Mouse (Mus musculus) left cerebral cortex, adult 9 months (tissue): ENCODE data around the gene Tm9sf4.

Experiments
- DNase-seq, 2 experiments: peaks; one replicate each; pipeline ENCODE4 v3.0.0; 2022; ENCODE audit warnings: low spot score in 2 of 2

The Tm9sf4 gene

DNA sequence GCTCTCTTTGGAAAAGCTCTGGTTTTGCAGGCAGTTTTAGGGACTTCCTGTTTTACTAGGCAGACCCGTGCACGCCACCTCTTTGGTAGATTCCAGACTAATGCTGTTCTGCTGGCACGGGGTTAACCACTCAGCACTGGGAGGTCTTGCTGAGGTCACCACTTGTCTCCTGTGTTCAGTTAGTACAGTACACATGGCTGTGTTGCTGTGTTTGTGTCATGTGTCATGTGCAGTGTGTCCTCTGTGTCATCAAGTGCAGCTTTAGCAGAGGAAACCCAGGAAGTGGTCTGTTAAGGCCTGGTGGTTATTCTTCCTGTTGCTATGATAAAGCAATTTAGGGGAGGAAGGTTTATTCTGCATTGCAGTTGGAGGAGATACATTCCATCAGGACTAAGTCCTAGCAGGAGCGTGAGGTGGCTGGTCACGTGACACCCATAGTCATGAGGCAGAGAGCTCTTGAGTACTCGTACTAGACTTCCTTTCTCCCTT lies 53.7 kb downstream of the Tm9sf4 start:
- no peak for DNase-seq

- no peak for DNase-seq
Measured at GRCm38 (mm10) chr2:153215421-153215820, 54.3 kb downstream of the Tm9sf4 start.

GRCm38 (mm10) chr2:153217826-153218340 lies 56.8 kb downstream of the Tm9sf4 start:
- DNase-seq = no peak

- no peak for DNase-seq
Measured at GRCm38 (mm10) chr2:153218516-153218915, 57.4 kb downstream of the Tm9sf4 start.

DNA sequence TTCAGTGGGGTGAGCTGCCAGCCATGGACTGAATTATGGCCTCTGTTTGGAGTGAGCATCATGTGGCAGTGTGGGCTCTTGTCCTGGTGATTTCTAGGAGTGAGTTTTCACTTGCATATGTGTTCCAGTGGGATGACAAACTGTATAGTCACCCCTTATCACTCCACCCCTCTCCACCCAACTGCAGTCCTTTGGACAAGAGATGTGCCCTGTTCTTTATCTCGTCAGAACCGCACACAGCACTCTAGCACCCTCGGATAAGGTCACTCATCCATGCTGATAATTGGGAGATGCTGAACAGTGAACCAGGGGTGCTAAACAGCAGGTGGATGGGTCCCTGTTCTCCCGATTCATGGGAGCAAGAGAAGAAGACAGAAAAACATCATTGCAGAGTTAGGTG lies 60.5 kb downstream of the Tm9sf4 start:
- no peak for DNase-seq

DNA sequence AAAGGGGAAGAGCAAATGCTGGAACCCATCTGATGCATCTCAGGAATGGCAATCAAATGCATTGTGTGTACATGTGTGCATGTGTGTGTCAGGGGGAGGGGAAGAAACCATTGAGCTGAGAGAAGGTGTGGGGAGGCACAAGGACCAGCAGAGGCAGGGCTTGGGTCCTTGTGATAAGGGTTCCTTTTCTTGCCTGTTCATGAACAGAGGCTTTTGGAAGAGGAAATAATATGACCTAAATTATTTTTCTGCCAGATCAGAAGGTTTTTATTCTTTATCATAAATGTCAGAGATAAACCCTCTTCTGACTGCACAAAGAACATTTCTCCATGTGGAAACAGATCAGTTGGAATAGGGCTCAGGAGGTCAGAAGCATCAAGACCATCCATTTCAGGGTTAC lies 61.0 kb downstream of the Tm9sf4 start:
- no peak for DNase-seq

GRCm38 (mm10) chr2:153222566-153222965 lies 61.5 kb downstream of the Tm9sf4 start:
- DNase-seq = no peak

DNA sequence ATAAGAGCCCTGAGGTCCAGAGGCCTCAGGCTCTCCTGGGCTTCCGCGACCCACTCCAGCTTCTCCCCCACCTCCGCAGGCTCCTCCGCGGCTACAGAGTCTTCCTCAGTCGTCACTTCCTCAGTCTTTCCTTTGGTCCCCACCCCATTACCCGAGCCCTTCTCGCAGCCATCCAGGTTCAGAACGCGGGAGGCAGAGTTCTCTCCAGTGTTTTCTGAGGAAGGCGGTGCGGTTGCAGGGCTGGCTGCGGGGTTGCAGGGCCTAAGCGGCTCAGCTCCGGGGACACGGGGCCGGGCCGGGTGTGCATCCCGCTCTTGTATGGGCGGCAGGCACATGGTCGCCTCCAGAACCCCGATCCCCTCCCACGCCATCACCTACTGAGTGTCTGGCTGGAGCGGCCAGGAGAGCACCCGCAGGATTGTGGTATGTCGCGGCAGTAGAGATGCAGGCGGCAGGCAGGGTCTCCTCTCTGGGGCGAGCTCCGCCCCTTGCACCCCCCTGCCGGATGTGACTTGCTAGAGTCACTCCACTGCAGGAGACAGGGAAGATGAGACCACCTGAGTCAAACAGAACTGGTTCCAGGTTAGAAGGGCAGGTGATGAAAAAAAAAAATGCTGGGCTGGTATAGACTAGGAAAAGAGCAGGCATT lies 64.0 kb downstream of the Tm9sf4 start, which contains the start of gene Tspyl3:
Gene Tspyl3, minus strand, starts transcription at position 496 of the 649 bp plus-strand sequence.
- peak; percentile 36 to 58 for DNase-seq

- no peak for DNase-seq
Measured at GRCm38 (mm10) chr2:153225595-153225953, 64.5 kb downstream of the Tm9sf4 start.

DNA sequence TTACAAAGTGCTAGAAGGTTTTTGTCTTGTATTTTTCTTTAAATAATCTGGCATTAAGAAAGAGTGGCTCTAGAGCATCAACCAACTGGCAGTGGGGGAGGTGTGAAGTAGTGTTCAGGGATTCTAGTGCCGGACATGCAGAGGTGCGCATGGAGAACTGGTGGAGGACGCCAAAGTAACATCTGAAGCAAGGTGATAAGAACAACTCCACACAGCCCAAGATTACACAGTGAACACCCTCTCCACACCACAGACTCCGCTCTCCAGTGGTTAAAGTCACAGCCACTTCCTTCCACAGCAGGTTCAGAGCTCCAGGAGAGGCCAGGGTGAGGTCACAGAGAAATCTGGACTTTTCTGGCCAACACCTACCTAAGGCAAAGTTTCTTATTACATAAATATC lies 66.9 kb downstream of the Tm9sf4 start:
- no peak for DNase-seq

DNA sequence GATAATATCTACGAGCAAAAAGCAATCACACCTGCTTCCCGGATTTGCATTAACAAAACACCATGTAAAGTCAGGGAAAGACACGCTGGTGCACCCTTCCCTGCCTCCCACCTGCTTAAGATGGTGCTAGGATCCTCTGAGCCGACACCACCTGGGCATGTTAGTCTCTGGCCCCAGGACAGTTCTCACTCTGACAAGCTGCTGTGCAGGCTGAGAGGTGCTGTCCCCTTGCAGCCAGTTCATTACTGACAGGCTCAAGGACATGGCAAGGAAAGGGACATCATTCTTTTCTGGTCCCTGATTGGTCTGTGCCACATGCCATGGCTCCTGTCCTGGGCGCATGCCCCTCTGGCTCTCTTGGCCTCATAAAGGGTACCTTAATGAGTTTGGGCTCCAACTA lies 67.4 kb downstream of the Tm9sf4 start:
- no peak for DNase-seq

GRCm38 (mm10) chr2:153237193-153237592 lies 76.1 kb downstream of the Tm9sf4 start:
- no peak for DNase-seq

- no peak for DNase-seq
Measured at GRCm38 (mm10) chr2:153237891-153238290, 76.8 kb downstream of the Tm9sf4 start.

GRCm38 (mm10) chr2:153238406-153238805 lies 77.3 kb downstream of the Tm9sf4 start:
- no peak for DNase-seq

DNA sequence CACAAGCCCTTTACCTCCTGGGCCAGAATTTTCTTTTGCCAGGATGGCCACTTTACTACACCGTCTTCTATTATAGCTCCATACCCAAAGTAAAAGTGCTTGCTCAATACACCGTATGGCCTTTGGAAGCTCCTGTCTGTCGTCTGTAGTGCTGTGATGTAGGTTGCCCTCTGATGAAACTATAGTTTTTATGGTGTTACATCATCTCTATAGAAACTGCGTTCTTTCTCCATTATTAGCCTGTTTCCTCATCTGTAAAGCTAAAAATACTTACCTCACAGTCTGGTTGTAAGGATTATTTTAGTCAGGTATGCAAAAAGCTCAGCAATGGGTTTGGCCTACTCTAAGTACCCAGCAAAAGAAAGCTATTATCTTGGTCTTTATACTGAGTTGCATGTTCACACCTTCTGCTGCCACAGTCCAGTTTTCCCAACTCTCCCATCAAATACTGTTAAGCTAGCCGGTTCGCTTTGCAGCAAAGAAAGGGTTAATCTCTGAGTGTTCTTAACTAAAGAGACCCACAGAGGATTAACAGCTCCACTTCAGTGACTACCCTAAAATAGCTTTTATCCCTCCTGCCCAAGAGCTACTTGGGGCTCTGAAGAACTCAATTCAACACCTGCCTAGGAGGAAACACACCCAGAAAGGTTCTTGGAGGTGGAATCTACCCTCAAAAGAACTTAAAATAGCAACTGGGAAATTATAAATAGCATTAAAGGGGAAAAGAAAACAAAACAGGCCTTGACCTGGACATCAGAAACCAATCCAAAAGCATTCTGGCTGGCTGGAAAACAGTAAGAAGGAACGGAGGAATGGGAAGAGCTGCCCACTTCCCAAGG lies 78.1 kb downstream of the Tm9sf4 start:
- DNase-seq = no peak

DNA sequence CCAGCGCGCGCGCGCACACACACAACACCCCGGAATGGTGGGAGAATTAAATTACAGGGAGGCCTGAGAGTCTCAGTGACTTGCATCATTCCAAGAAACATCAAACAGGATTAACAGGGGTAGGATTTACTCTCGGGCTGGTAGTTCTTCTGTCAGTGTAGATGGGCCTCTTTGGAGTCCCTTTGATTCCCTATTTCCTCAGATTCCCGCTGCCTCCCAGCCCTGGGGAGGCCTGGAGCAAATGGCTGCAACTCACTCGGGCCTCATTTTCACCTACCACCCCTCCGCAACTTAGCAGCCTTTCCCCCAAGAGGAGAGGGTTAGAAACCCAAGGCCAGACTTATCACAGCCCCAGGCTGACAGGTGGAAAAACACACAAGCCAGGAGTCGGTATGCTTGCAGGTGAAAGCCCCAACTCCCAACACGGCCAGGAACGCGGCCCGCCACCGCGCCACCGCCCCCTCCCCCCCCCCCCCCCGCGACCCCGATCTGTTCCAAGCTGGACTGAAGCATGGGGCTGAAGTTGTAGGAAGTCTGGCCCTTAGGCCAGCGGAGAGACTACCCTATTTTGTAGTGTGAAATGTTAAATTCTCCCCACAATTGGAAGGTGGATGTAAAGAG lies 78.9 kb downstream of the Tm9sf4 start:
- DNase-seq = no peak

- DNase-seq = no peak
Measured at GRCm38 (mm10) chr2:153240701-153241235, 79.7 kb downstream of the Tm9sf4 start.

DNA sequence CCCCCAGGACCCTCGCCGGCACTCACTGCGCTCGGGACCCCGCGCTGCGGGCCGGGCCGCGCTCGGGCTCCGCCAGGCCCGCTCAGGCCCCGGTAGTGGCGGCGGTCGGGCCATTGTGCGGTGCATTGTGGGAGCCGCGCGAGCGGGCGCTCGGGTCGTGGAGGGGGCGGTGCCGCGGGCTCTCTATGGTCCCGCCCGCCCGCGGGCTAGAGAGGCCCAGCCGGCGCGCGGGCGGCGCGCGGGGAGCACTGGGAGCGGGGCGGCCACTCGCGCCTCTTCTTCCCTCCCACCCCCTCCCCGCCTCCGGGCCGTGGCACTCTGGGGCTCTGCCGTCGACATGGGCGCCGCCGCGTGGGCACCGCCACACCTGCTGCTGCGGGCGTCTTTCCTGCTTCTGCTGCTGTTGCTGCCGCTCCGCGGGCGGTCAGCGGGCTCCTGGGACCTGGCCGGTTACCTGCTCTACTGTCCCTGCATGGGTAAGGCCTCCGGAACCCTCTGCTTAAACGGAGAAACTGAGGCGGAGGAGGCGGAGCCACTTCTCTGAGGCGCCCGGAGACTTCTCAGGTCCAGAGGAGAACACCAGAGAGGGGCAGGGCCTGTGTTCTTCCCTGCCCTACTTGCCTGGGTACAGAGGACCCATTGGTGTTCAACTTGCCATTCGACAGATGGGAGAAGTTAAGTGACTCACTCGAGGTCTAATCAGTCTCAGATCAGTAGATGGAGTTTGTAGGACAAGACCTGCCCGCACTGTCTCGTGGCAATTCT lies 80.3 kb downstream of the Tm9sf4 start, which contains the start of the genes Plagl2 and Pofut1:
Gene Plagl2, minus strand, starts transcription at position 177 of the 765 bp plus-strand sequence.
Gene Pofut1, plus strand, starts transcription at position 284 of the 765 bp plus-strand sequence.
- DNase-seq = peak; percentile 57 to 83

DNA sequence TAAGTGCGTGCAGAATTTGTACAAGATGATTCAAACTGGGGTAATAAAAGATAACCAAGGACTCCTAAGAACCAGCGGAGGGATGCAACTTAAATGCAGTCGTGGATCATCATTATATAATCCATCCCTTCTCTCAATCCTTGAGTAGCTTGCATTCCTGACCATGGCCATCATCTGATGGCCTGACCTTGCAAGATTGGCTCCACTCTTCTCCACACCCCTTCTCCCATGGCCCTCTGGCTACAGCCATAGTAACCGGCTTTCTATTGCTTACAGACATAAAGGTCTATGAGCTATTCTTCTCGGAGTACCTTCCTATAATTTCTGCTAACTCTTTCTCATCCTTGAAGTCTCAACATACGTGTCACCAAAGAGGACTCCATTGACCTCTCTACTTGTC lies 81.1 kb downstream of the Tm9sf4 start:
- no peak for DNase-seq

DNA sequence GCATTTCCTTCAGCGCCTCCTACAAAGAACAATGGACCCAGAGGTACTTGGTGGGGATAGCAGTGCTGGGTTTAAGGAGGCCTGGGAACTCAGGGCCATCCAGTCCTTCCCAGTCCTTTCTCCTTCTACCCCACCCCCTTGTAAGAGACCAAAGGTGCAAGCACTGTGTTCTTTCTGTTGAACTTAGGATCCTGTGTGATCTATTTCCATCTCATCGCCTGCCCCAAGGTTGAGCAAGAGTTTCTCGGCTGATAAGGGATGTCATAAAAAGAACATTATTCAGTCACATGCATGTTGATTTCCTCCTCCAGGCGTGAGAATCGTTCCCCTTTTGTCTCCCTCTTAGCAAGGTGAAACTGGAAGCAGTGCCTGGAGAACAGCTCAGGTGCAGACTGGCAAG lies 88.6 kb downstream of the Tm9sf4 start:
- no peak for DNase-seq

GRCm38 (mm10) chr2:153256604-153257003 lies 95.5 kb downstream of the Tm9sf4 start:
- DNase-seq = no peak
